Mouse (Mus musculus) gastrocnemius, adult 8-10 months (tissue): ENCODE results near the gene Mycbpap. TPM values are rescaled to one million over a fixed set of nuclear protein-coding genes. Genes with fewer than 3 reads are reported as not detected.
A peak's percentile ranks its signal among the peaks of the same experiment; 100 is the strongest.

Source experiments
- DNase-seq, 2 experiments: peaks; one replicate each; pipeline ENCODE4 v3.0.0; 2022; ENCODE audit warnings: low spot score in 2 of 2
- total RNA-seq, 4 experiments: library from RNA; stranded (reverse); gene quantifications; 2 replicates each; pipeline ENCODE4 v1.2.4; 2022

Mycbpap gene
- not detected for total RNA-seq

DNA sequence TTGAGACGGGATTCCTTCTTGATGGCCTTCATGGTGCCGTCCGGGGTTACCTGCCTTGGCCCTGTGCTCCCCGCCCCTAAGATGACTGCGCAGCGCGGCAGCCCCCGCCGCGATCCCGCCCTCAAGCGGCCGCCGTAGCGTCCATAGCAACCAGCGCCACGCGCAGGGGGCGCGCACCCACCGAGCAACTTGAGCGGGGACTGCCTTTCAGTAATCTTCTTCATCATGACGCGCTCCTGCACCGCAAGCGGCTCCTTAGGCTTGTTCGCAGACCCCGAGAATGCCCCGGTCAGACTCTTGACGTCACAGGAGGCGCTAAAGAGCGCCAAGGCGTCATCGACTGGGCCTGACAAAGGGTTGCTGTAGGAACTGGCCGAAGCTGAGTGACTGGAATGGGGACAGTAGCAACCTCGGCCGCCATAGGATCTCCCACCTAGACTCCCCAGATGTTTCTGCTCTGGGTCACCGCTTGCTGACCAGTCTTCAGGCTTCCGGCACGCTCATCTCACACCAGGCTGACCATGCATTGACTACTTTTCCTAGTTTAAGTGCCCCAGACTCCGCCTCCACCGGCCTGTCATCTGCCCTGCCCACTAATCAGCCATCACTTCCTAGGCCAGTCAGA is at the start of gene Mycbpap:
Mycbpap (minus strand) TSS at position 524 of the 625 bp plus-strand sequence.
- DNase-seq: no peak

DNA sequence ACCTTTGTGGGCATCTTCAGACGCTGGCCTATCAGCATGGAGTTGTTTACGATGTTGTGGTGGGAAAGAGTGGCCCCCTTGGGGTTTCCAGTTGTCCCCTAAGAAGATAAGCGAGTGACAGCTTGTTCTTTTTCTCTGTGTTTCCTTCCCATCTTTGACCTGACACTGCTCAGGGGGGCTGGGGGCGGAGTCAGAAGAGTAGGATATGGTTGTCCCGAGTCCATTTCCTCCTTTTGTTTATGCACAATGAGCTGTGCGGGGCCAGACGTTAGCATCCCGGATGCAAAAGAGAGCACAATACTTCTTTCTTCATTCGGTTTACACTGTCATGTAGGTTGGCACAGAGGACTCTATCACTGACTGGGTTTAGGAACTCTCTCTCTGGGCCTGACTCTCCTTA is 49.1 kb upstream of the Mycbpap start:
- no peak for DNase-seq

DNA sequence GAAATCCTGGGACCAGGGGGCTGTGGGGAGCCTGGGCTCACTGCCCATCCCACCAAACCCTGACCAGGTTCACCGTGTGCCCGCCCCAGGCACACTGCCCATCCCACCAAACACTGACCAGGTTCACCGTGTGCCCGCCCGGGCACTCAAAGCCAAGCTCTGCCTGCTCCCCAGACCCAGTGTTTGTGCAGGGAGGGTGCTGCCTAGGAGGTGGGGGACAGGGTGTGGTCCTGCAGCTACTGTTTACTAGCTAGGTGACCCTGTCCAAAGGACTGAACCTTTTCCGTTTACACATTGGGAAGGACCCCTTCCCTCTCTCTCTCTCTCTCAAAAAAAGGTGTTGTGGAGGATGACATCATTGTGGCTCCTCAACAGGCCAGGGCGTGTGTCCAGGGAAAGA is 45.8 kb upstream of the Mycbpap start:
- DNase-seq: no peak

DNA sequence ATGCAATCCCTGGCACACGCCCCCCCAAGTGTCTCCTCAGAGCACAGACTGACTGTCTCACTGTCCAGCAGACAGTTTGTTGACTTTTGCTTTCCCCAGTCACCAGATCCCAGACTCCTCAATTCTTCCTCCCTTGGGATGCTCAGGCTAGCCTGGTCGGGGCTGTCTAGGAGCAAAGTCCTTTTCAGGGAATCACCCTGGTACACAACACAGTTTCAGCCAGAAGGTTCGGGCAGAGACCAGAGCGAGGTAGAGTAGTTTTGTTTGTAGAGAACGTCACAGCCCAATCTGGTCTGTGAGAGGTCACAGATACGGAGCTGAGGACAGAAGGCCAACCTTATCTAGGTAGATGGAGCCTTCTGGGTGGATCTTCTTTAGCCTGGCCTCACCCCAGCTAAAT is 45.0 kb upstream of the Mycbpap start:
- DNase-seq: no peak

DNA sequence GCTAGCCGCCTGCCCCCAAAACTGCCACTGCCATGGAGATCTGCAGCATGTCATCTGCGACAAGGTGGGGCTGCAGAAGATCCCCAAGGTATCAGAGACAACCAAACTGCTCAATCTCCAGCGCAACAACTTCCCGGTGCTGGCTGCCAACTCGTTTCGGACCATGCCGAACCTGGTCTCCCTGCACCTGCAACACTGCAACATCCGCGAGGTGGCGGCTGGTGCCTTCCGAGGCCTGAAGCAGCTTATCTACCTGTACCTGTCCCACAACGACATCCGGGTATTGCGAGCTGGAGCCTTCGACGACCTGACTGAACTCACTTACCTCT is 43.6 kb upstream of the Mycbpap start:
- no peak for DNase-seq

DNA sequence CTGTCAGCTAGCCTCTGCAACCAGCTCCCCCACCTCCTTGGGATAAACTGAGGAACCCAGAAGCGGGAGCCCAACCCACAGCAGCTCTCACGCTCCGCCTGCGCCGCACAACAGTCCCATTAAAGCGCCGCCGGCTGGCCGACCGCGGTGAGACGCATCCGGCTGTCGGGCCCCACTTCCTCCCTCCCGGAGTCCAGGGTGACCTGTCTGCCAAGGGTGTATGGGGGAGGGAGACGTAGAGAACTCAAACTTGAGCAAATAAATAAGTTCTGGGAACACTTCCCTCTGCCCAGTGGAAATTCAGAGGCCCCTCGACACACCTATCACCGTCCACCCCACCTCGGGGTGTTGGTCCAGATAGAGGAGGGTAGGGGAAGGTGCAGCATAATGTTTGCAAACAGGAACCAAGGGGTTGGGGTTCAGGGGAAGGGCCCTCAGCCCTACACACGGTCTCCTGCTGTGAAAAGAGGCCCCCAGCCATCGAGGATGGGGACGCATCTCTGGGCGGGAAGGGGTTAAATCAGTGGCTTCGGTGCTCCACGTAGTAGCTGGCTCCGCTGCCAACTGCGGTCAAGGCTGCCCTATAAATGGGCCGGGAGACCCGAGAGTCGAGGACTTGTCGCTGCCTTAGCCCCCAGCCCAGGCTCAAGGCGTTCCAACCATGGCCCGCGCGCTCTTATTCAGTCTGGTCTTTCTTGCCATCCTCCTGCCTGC is 43.1 kb upstream of the Mycbpap start, which contains the start of gene Chad:
Chad (plus strand) TSS at position 611 of the 714 bp plus-strand sequence.
- DNase-seq: no peak

DNA sequence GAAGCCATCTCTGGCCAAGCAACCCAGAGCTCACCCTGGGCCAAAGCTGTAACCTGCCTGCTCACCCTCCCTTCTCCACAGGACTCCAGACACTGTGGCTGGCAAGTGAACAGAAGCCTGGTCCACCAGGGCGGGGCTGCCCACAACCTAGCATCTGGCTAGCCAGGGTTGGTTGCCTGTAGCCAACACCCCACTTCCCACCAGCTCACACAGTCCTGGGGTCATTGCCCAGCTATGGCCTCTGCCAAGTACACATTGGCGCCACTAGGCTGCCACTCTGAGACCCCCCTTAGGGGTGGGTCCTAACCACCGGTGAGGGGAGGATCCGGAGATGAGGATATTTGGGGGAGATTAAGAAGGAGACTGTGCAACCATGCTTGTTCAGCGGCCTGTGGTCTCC is 42.3 kb upstream of the Mycbpap start:
- no peak for DNase-seq

DNA sequence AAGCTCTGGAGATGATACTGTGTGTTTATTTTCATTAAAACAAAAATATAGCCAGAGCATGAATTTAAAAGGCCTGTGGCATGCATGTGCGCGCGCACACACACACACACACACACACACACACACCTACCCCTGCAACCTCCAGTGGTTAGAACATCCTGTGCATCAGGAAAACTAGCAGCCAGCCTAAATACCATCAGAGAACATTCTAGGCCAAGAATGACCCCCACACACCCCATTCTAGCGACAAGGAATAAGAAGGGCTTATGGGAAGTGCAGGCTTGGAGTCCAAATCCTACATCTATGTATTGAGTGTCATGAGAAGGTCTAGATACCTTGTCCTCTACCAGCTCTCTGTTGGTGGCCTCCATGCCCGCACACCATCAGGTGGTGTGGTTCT is 41.8 kb upstream of the Mycbpap start:
- no peak for DNase-seq

DNA sequence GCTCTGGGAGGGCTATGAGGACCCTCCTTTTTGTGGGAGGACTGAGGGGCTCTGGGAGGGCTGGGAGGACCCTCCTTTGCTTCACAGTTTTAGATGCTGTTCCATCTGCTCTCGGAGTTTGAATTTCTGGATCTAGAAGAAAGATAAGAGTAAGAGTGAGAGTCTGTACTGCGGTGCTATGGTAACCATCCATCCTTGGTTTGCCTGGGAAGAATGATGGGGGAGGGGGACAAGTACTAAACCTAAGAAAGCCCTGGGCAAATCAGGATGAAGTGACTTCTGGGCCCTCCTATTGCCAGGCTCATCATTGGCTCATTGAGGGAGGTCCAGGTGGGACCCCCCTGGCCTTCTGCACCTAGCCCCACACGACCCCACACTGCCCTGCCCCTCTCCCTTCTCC is 36.7 kb upstream of the Mycbpap start:
- DNase-seq: no peak

DNA sequence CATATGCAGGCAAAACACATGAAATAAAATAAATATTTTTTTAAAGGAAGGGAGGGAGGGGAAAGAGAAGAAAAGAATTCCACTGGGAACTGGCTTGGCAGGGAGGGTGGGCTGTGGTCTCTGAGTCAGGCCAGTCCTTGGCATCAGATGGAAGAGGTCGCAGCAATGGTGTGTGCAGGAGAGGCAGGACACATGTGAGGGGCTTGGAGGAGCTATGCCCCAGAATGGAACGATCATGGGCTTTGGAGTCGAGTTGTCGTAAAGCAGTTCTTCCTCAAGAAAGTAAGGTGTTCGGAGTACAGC is 28.9 kb upstream of the Mycbpap start:
- no peak for DNase-seq

DNA sequence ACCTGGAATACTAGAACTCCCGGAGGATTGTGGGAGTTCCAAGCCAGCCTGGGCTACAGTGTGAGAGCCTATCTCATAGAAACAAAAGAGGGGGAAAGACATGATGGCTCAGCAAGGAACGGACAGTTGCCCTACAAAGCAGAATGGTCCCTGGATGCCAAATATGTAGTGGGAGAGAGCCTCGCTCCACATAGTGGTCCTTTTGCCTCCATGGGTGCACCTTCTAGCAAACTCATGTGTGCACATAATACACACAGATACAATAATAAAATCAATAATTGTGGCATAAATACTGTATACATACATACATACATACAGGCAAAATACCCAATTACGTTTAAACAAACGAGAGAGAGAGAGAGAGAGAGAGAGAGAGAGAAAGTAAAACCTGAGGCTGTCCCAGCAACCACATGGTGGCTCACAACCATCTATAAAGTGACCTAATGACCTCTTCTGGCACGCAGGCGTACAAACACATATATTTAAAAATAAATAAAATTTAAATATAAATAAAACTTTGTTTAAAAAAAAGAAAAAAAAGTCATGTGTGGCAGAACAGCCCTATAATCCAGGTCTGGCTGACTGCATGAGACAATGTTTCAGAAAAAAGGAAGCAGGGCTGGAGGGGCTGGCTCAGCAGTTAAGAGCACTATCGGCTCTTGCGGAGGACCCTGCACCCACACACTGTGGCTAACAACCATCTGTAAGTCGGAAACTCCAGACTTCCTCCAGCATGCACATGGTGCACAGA is 28.3 kb upstream of the Mycbpap start:
- no peak for DNase-seq

DNA sequence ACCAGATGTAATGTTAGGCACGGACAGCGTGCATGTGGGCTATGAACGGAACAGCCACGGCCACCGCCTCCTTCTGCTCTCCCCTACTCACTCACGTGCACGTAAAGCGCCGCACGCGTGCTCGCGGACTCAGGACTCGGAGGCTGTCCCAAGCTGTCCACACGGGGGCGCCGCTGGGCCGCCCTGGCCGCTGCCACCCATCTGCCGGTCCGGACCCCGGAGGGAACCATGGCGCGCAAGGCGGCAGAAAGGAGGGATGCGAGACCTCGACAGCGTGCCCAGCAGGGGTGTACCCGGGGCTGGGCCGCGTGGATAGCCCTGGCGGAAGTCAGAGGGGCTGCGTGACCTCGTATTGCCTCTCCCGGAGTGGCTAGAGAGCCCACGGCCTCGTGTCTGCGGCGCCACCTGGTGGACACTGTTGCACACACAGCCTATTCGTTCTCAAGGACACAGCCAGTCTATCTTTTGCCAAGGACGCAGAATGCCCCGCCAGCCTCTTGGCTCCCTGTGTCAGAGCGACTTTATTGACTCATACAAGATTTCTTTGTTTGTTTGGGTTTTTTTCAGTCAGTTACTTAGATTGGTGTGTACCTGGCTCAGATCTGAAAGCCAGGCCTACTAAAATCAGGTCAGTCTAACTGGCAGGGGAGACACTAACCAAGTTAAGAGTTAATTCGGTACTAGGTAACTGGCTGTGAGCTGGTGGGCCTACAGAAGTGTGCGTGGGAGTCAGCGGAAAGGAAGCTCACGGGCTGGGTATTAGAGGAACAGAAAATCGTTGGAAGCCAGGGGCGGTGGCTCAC is 27.5 kb upstream of the Mycbpap start, which contains the start of gene Rsad1:
Rsad1 (minus strand) TSS at position 368 of the 803 bp plus-strand sequence.
- peak; percentile 93 to 94 for DNase-seq

DNA sequence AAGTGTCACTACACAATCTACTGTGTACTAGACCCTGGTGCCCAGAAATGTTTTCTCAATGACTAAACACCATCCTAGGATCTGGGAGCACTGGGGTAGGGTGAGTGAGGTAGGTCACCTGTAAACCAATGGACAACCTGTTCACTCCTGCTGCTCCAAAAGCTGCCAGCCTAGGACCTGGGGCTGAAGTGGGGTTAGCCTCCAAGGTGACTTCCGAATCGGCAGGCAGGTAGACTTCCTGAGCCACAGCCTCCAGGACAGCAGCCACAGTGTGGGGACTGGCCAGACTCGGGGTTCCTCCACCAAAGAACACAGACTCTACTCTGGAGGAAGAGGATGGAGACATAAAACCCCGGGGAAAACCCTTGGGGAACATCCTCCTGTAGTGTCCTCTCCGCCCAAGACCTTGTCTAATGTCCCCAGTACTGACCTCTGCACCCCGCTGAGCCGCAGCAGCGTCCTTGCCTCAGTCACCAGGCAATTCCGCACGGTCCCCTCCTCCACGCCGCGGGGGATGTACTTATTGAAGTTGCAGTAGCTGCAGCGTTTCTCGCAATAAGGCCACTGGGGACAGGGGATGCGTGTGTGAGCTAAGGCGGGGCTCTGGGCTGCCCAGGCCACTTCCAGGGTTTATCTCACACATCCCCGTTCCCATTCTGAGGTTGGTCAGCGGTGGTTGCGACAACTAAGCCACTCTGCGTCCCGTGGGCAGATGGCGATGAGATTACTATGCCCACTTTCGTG is 26.7 kb upstream of the Mycbpap start:
- DNase-seq: peak in 1 of 2 experiments; percentile 31

DNA sequence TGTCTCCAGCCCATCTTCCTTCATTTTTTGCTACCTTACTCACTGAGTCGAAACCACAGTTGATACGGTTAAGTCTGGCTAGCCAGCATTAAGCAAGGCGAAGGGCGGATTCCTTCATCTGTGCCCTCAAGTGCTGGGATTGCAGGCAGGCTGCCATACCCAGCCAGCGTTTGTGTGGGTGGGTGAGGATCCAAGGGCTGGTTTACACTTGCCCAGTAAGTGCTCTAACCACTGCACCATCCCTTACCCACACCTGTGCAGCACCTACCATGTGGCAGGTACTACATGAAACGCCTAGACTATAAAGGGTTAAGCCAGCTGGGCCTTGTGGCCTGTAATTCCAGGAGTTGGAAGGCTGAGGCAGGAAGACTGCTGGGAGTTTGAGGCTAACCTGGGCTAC is 25.7 kb upstream of the Mycbpap start:
- no peak for DNase-seq

DNA sequence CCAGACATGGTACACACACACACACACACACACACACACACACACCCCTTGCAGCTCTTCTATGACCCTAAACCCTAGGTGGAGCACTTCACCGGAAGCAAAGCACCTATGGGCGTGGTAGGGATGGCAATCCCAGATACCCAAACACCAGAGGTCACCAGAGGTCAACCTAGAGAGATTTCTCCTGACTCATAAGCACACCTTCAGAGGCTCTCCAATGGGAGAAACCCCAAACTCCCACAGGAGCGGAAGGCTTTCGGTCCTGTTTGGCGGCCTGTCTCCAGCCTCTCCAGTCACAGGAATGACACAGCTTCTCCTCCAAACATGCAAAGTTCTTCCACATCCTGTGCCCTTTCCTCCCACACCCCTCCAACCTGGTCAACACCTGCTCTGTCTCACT is 24.8 kb upstream of the Mycbpap start:
- no peak for DNase-seq

DNA sequence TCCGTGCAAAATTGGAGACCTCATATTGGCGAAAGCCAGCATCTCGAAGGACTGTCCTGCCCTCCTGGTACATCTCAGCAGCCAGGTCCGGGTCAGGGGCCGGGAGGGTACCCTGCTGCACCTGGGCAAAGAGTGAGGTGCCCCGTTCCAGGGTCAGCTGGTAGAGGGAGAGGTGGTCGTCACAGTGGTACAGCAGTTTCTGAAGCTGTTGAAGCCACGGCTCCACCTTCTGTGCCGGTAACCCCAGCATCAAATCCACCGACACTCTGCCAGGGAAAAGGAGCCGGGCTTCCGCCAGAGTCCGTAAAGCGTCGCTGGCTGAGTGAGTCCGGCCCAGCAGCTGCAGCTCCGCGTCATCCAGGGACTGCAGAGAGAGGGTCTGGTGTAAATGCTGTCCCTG is 22.9 kb upstream of the Mycbpap start:
- DNase-seq: no peak

DNA sequence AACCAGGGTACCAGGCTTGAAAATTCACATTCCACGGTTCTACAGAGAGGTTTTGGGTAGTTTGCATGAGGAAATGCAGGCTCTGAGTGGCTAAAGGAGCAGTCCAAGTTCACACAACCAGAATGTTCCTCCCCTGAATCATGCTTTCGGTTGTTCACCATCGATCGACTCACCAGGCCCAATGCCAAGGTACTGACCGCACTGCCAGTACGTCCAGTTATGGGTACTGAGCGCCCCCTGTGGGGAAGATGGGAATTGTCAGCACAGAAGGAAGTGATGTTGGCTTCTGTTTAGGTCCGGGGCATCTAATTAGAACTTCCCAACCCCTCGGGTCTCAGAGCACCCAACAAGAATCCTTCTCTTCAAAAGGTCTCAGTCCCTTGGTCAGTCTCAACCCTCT is 22.4 kb upstream of the Mycbpap start:
- peak; percentile 92 to 95 for DNase-seq

DNA sequence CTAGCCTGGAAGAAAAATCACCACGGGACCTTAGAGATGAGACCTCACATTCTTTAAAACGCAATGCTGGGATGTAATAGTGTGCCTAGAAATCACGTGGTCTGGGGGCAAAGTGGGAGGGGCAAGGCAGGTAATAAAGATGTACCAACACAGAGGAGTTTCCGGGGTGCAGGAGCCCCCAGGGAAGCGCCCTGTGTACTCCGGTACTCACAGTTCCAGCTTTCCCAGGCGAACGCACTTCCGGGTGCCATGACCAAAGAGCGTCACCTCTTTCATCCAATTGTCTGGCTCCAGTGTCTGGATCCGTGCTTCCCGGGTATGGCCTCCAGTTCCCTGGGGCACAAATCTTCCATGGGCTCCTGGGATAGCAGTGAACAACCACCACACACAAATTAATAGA is 21.8 kb upstream of the Mycbpap start:
- no peak for DNase-seq

DNA sequence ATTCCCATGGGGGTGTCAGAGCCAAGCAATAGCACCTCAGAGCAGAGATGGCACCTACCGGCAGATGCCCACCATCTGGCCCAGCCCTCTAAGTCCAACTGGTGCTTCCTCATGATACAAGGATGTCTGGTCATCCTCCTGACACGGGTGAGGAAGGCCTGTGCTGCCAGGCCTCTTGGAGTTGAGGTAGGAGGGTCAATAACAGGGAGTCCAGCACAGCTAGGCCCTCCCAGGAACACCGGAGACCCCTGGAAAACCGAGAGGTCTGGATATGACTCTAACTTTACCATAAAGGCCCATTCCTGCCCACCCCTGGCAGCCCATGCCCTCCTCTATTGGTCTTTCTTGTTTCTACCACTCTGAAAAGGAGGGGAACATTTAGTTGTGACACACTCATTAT is 20.9 kb upstream of the Mycbpap start:
- no peak for DNase-seq

DNA sequence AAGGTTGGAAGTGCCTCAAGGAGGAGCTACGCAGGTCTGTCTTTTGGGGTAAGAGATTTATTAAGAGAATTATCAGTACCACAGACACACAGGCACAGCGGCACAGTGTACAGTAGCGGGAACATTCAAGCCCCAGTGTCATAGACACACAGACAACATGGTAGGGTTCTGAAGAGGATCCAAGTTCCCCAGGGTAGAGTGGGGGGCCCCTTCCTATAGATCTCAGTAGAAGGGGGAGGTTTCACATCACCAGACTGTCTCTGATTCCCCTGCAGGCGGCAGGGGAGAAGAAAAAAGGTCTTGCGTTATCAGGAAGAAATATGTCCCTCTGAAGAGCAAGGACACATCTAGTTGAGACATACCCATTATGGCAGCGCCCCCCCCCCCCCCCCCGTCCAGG is 18.2 kb upstream of the Mycbpap start:
- DNase-seq: no peak

DNA sequence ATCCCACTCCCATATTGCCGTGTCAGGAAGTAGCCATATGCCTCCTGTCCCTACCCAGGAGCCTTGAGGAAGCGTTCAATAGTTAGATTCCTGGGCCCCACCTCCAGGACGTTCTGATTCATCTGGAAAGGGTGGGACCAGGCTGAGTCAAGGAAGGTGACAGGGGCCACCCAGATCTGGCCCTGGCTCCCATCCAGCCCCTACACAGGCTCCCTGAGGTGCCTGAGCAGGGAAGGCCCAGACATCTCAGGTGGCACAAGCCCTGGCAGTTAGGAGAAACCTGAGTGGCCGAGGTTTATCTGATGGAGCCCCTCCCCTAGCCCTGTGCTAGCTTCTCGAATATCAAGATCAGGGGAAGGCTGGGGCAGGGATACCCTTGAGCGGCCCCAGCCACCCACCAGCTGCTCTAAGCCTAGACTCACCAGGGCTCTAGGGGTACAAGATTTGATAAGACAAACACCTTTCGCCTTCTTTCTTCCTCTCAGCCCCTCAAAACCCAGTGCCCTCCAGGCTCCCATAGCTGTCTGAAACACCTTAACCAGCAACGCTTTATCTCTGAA is 17.3 kb upstream of the Mycbpap start:
- DNase-seq: no peak
